Mouse (Mus musculus) spleen, postnatal 4 days (tissue): ENCODE data around the gene Insm1.

ENCODE experiments used
- DNase-seq, 2 experiments: peaks; one replicate each; pipeline ENCODE4 v3.0.0; 2022; ENCODE audit warnings: low spot score in 2 of 2

The Insm1 gene

DNA sequence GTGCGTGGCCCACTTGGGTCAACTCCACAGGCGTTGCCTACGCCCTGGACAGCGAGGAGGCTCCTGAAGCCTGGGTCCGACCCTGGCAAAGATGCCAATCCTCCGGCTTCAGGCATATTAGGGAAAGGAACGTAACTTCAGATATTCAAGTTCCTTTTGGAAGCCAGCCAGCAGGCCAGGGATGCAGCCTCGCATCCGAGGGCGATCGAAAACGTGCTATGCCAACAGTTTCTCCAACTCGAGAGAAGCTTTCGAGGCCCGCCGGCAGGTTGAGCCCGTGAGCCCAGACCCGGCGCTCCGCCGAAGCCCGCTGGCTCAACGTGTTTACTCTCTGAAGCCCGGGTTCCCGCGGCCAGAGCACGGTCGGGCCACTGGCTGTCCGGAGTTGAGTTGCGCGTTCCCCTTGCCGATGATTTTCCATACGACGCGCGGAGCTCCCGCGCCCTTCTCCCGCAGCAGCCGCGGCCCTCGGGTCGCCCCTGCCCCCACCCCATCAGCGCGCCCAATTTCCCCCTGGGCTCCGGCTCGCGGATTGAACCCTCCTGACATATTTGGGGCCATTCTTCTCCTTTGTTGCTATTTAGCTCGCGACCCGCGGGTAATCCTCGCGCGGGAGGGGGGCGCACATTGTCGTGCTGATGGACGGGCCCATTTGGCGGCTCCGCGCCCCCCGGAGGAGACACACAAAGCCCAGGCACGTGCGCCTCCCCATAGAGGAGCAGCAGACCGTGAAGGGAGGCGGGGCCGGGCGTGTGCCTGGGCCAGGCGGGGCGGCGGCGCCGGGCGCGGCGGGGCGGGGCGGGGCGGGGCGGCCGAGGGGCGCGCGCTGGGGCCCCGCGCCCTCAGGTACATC is at the start of gene Insm1:
Gene Insm1, plus strand, starts transcription at position 846 of the 853 bp plus-strand sequence.
- DNase-seq = peak in 1 of 2 experiments; percentile 70

DNA sequence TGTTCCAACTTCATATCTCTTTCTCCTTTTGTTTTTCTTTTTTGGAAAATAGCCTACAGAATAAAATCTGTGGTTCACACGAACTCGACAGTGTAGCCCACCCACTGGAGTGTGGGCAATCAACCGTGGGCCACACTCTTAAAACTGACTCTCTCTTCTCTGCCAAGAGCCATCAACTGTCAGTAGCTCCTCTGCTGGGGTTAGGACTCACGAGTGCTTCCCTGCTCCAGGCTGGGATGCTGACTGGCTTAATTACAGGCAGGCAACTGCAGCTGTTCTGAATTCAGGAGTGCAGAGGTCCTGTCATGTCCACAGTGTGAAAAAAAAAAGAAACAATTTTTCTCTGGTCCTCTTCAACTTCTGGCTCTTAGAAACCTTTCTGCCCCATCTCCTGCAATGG is 49.6 kb upstream of the Insm1 start:
- peak in 1 of 2 experiments; percentile 3 for DNase-seq

DNA sequence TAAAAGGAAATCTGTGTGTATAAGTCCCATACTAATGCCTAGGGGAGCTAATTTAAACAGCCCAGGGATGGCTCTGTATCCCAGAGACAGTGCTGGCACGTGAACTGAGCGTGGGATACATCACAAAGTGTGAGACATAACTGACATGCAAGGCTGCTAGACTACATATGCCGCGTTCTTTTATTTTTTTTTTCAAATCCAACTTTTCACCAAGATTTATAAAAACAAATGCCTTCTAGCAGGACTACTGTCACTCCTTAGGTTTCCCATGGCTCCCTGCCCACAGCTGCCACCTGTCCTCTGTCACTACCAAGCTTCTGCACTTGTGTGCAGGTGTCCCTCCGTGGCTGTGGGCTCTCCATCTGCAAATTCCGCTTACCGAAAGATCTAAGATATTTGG is 47.5 kb upstream of the Insm1 start:
- peak in 1 of 2 experiments; percentile 7 for DNase-seq

DNA sequence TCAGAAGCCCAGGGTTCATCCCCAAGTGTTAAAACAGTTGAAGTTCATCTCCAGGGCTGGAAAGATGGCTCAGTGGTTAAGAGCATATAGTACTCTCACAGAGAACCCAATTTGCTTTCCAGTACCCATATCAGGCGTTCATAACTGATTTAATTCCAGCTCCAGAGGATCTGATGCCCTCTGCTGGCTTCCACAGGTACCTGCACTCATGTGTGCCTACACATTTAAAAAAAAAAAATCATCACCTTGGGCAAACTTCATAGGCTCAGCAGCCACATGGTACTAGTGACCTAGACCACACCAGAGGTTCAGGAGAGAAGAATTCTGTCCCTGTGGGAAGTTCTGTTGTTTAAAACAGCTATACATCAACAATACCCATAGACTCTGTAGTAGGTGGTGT is 43.0 kb upstream of the Insm1 start:
- DNase-seq = no peak

DNA sequence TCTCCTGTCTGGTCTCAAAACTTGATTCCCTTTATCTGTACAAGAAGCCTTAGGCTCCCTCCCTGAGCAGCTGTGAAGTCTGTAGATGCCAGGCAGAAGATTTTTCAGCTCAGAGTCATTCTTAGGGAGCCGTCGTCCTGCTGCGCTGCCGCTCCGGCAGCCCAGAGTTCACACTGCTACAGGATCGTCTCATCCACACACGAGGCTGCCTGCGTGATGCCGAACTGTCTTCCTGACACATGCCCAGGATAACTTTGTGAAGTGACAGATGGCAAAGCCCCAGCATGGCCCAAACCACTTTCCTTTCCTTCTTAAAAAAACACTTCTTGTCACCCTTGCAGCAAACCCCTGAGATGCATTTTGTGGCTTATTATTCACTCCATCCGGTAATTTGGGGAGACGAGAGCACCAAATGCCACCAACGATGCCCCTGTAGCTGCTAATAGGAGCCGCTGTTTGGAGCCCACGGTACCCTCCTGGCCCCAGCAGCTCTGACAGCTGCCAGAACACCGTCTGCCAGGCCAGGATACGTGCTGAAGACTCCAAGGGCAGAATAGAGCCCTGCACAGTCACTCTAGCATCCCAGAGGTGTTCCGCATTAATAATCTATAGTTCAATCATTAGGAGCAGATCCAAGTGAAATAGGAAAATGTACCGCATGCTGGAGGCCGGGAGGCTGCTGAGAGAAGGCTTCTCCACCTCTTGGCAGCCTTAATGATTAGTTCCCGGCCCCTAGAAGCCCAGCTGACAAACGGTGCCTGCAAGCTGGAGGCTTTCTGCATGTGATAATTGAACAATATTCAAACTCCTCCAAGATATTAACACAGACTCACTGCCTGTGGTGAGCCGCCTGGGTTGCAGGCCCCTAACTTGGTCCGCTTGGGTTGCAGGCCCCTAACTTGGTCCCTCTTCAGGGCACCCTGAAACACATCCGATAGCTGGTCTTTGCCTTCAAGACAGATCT is 37.6 kb upstream of the Insm1 start:
- DNase-seq = no peak

DNA sequence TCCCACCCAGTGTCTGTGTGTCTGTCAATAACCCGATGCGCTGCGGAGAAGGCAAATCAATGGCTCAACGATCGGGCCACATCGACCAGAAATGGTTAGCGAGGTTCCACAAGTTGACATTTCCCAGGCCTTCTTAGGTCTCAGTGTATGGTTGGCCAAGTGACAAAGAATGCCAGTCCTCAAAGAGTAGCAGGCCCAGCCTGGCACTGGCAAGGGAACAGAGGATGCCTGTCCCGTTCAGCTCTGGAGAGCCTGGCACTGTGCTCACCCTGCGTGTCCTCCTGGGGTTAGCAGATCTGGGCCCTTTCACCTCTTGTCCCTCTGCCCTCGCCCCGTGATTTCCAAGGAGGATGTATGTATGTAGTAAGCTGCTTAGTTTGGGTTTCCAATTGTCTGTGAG is 25.6 kb upstream of the Insm1 start:
- DNase-seq = no peak

DNA sequence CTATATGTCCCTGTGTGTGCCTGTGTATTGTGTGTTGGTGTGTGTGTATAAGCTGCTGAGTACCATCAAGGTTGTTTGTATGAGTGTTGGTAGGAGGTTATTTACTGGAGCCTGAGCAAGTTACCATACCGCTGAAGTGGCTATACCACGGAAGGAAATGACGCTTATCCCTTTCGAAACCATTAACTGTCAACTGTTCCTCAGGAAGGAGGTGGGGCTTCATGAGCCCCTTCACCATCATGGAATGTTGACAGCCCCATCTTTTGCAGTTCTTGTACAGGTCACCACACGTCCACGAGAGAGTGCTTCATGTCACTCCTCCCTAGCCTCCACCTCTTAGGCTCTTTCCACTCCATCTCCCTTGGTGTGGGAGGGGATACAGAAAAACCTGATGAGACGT is 23.8 kb upstream of the Insm1 start:
- no peak for DNase-seq

DNA sequence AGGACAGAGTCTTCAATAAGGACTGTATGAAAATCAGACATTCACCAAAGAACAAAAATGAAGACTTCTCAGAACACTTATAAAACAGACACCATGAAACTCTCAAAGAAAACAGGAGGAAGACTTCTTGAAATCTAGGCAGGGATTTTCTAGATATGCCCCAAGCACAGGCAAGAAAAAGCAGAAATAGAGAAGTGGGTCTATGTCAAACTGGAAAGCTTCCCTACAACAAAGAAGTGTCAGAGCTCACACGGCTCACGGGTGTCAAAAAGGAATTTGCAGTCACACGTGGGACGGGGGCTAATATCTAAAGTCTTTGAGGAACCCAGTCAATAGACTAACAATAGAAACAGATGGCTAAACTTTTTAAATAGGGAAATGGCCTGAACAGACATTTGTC is 10.8 kb upstream of the Insm1 start:
- no peak for DNase-seq

DNA sequence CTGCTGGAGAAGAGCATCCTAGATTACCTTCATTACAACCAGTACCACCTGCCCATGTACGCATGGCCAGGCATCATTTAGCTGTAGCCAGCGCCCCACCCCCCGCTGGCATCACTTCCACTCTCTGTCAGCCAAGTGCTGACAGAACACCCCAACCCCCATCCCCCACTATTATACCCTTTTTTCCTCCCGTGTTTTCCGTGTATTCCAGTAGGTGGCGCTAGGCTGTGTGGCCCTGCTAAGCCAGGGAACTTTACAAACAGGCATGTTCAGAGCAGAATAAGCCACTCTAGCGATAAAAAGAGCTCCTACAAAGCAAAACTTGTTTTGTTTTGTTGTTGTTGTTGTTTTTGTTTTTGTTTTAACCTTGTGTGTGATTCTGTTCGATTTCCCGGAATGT is 7.0 kb upstream of the Insm1 start:
- no peak for DNase-seq

DNA sequence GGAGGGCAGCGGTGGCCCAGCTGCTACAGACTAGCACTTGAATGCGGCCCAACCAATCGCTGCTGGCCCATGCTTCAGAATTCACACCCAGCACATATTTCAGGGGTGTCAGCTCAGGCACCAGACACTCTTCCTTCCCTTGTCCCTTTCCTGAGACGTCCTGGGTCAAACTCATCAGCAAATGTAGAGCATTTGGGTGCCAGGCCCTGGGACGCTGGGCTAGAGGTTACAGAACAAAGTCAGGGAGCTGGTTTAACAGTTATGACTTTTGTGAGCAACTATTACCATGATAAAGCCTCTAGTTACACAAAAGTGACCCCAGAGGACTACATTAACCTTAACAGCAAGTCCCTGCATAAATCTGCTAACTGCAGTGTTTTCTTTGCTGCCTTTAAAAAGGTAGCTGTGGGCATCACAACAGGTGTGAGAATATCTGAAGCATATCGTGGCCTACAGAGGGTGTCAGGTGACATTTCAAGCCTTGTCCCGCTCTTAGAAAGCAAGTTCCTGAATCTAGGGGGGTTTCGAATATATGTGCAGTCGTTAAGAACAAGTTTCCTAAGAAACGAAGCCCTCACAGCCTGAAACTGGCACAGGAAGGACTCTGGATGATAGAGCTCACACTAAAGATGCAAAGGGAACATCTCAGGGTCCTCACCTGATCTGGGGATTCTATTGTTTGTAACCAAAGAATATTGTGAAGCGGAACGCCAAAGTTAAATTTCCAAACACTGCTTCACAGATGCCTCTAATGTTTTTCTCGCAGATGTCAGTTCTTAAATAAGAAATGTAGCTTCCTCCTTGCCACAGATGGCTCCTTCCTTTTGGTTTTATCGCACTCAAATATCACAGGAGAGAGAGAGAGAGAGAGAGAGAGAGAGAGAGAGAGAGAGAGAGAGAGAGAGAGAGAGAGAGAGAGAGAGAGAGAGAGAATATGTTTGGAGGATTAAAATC is 5.3 kb upstream of the Insm1 start:
- DNase-seq = no peak

DNA sequence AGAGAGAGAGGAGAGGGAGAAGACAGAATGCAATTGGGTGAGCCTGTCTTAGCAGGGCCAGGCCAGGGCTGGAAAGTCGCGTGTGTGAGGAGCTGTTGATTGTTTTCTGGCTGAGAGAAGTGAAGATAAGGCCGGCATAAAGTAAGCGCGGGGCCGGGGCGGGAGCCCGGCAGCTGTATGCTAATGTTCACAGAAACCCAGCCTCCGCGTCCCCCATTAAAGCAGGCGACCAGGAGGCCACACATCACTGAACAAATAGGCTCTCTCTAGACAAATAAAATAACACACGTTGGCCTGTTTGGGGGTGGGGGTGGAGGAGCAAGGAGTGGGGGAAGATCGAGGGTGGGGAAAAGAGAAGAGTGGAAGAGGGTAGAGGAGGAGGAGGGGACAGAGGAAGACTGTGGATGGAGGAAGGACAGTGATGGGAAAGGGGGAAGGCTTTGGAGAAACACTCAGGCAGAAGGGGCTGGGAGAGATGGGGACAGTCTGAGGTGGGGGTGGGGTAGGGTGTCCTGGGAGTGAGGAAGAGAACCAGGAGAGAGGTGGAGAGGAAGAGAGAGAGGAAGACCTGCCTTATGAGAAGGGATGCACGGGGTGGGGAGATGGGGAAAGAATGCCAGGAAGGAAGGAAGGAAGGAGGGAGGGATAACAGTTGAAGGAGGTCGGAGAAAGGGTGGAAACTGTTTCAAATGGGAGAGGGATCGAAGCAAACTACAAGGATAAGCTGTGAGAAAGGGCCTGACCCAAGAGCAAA is 4.3 kb upstream of the Insm1 start:
- no peak for DNase-seq

DNA sequence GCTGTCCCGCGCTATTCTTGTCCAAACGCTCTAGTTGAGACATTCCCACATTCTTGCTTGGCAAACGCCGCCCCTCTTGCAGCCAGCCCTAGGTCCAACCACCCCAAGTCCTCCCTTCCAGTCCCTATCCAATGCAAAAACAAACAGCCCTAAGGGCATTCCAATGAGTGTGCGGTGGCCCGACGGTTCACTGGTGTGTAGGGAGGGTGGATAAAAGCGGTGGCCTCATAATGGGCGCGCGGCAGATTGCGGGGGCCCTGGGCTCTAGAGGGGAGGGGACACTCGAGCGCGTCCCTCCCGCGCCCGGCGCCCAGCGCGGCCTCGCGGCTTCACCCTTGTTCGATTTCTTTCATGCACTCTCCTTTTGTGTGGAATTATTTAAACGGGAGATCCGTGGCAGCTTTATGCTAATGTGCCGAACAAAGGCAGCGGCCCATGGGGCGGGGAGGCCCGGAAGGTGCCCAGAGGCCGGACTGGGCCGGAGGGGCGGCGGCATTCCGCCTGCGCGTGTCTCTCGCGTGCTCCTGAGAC is 3.5 kb upstream of the Insm1 start:
- no peak for DNase-seq

DNA sequence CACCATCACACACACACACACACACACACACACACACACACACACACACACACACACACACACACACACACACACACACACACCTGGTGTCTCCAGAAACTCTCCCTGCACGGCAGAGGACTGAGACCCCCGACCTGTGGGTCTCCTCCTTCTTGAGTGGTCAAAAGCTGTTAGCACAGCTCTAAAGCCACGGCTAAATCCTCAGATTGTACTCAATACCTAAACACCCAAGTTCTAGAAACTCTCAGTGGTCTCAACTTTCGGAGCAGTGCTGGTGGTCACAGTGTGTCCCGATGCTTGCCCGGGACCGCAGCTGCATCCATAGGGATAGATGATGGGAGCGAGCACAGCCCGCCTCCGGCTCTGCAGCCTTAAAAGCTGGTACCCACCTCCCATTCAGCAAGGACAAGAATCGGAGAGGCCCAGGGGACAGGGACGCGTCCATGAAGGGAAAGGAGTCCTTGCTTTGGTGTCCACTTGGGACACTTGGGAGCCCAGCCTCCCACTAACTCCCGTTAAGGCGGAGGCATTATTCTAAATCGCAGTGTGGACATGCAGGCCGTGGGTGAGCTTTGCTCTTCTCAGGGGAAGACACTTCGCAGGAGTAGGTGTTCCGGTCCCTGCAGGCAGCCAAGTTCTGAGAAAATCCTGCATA is 2.7 kb upstream of the Insm1 start:
- DNase-seq = no peak

DNA sequence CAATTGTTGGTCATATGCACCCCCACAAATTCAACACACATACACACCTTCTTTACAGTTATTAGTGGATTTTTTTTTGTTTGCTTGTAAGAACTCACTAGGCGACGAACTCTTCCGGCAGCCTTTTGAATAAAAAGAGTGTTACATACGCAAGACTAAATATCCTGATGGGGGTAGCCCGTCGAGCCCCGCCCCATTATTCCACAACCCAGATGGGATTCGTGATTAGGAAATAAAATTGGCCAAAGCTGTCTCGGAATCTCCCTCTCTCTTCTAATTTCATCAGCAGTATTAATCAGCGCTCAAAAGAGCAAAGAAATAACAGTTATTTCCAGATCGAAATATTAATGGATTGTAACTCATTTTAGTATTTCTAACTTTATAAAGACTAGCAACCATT is 1.9 kb upstream of the Insm1 start:
- DNase-seq = no peak

DNA sequence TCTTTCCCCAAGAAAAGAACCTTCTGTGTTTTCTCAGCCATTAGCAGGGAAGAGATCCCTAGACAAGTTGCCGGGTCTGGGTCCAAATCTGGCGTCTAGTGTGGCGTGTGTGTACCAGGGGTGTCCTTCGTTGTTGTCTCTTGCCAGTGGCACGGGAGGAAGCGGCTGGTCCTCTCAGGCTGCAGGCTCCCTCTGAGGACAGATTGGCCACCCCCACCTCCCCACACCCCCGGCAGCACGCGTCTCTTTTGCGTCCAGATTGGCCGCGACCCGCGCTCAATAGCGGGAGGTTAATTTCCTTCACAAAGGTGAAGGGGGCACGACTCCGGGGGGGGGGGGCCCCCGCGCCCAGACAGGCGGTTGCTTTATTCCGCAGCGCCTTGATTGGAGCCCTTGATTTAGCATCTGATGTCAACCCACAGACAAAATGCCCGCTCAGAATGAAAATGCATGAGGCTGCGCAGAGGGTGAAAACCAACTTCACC is 1.1 kb upstream of the Insm1 start:
- DNase-seq = no peak

DNA sequence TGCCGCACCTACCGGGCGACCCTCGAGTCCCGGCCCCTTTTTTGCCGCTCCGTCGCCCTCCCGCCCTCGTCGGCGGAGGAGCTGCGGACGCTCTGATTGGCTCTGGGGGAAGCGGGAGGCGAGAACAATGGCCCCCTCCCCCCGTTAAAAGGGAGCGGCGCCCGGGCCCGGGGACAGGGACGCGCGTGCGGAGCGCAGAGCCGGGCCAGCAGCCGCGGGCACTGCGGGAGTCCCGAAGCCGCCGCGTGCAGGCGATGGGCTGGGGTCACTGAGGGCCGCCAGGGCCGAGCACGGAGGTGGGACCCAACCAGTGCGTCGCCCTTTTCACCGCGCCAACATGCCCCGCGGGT is 183 bp downstream of the Insm1 start:
- DNase-seq = no peak

DNA sequence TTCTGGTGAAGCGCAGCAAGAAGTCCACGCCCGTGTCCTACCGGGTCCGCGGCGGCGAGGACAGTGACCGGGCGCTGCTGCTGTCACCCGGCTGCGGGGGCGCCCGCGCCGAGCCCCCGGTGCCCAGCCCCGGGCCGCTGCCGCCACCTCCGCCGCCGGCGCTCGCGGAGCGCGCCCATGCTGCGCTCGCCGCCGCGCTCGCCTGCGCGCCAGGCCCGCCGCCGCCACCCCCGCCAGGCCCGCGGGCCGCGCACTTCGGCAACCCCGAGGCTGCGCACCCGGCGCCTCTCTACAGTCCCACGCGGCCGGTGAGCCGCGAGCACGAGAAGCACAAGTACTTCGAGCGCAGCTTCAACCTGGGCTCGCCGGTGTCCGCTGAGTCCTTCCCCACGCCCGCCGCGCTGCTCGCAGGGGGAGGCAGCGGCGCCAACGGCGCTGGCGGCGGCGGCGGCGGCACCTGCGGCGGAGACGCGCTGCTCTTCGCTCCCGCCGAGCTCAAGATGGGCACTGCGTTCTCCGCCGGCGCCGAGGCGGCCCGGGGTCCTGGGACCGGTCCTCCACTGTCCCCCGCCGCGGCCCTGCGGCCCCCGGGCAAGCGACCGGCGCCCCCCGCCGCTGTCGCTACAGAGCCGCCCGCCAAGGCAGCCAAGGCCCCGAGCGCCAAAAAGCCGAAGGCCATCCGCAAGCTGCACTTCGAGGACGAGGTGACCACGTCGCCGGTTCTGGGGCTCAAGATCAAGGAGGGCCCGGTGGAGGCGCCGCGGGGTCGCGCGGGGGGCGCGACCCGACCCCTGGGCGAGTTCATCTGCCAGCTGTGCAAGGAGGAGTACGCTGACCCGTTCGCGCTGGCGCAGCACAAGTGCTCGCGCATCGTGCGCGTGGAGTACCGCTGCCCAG is 806 bp downstream of the Insm1 start:
- DNase-seq = no peak

DNA sequence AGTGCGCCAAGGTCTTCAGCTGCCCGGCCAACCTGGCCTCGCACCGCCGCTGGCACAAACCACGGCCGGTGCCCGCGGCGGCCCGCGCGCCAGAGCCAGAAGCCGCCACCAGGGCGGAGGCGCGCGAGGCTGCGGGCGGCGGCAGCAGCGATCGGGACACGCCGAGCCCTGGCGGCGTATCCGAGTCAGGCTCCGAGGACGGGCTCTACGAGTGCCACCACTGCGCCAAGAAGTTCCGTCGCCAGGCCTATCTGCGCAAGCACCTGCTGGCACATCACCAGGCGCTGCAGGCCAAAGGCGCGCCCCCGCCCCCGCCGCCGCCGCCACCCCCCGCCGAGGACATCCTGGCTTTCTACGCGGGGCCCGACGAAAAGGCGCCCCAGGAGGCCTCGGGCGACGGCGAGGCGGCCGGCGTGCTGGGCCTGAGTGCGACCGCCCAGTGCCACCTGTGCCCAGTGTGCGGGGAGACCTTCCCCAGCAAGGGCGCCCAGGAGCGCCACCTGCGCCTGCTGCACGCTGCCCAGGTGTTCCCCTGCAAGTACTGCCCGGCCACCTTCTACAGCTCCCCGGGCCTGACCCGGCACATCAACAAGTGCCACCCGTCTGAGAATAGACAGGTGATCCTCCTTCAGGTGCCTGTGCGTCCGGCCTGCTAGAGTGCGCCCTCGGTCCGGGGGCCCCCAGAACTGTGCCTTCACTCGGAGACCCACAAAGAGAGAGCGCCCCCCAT is 1.6 kb downstream of the Insm1 start:
- no peak for DNase-seq
